Mouse (Mus musculus) urinary bladder, postnatal 4 days (tissue): Measurements from ENCODE around the gene Socs7.

Source experiments
- DNase-seq, 2 experiments: peaks; one replicate each; pipeline ENCODE4 v3.0.0; 2021 to 2022; ENCODE audit warnings: low spot score in 2 of 2

The Socs7 gene

GRCm38 (mm10) chr11:97343175-97343574 lies 19.2 kb upstream of the Socs7 start:
- no peak for DNase-seq

GRCm38 (mm10) chr11:97343619-97344018 lies 18.7 kb upstream of the Socs7 start:
- no peak for DNase-seq

GRCm38 (mm10) chr11:97345446-97345845 lies 16.9 kb upstream of the Socs7 start:
- no peak for DNase-seq

- no peak for DNase-seq
Measured at GRCm38 (mm10) chr11:97346383-97346782, 16.0 kb upstream of the Socs7 start.

- no peak for DNase-seq
Measured at GRCm38 (mm10) chr11:97347291-97347690, 15.1 kb upstream of the Socs7 start.

- DNase-seq: peak; percentile 64 to 74
Measured at GRCm38 (mm10) chr11:97350035-97350434, 12.3 kb upstream of the Socs7 start.

GRCm38 (mm10) chr11:97352027-97352684 lies 10.2 kb upstream of the Socs7 start, which contains the start of gene Gpr179:
Gene Gpr179 (minus strand): TSS chr11:97352077.
- no peak for DNase-seq

- DNase-seq: no peak
Measured at GRCm38 (mm10) chr11:97352935-97353597, 9.3 kb upstream of the Socs7 start.

- no peak for DNase-seq
Measured at GRCm38 (mm10) chr11:97354646-97355045, 7.7 kb upstream of the Socs7 start.

GRCm38 (mm10) chr11:97355247-97355646 lies 7.1 kb upstream of the Socs7 start:
- DNase-seq: no peak

- peak; percentile 44 to 76 for DNase-seq
Measured at GRCm38 (mm10) chr11:97357663-97358062, 4.7 kb upstream of the Socs7 start.

- no peak for DNase-seq
Measured at GRCm38 (mm10) chr11:97362649-97362942, 245 bp downstream of the Socs7 start.

GRCm38 (mm10) chr11:97362943-97363643 lies 742 bp downstream of the Socs7 start:
- DNase-seq: no peak

GRCm38 (mm10) chr11:97363644-97363995 lies 1.3 kb downstream of the Socs7 start:
- no peak for DNase-seq

GRCm38 (mm10) chr11:97365556-97365955 lies 3.2 kb downstream of the Socs7 start:
- no peak for DNase-seq

- DNase-seq: no peak
Measured at GRCm38 (mm10) chr11:97368501-97368900, 6.2 kb downstream of the Socs7 start.

GRCm38 (mm10) chr11:97370329-97371091 lies 8.2 kb downstream of the Socs7 start:
- DNase-seq: no peak

GRCm38 (mm10) chr11:97372159-97372864 lies 10.0 kb downstream of the Socs7 start:
- no peak for DNase-seq

GRCm38 (mm10) chr11:97373402-97373801 lies 11.1 kb downstream of the Socs7 start:
- no peak for DNase-seq

GRCm38 (mm10) chr11:97380036-97380435 lies 17.7 kb downstream of the Socs7 start:
- no peak for DNase-seq

- no peak for DNase-seq
Measured at GRCm38 (mm10) chr11:97383017-97383416, 20.7 kb downstream of the Socs7 start.

GRCm38 (mm10) chr11:97383764-97384163 lies 21.4 kb downstream of the Socs7 start:
- no peak for DNase-seq
